ENCODE assay signal across 9 mouse cellular contexts in genomic region chrX:49377067-49377466, GRCm38 (mm10).
DNase-seq lines count a peak whose midpoint lies in the region; TF ChIP-seq lines count a peak whose summit lies in the region.
"Had no signal": no experiment of that assay in that cellular context is flagged by ENCODE, and none has a peak within 500 bp of the region (broad histone marks: within the 10 kb centered on the region; RNA-seq: fewer than 3 reads in every experiment).

No protein-coding gene starts in this region.

- intact Hi-C loops in left cerebral cortex, adult 2 months (cut with DNase I), result loop anchor here (1.0 kb wide), 1 partner anchor 1124 kb away; no protein-coding TSS in a partner anchor
- intact Hi-C loops in left cerebral cortex, postnatal 36 days (cut with DNase I), result loop anchor here (10.0 kb wide), 1 partner anchor 1128 kb away; no protein-coding TSS in a partner anchor

- DNase-seq in cerebellum, adult 8-10 months, result peak; percentile 8
- DNase-seq in cerebellum, adult 11-12 months, result no peak
- peak in 1 of 2 experiments; percentile 15 for DNase-seq in left cerebral cortex, adult 2 months (ENCODE audit: extremely low spot score in 1 of 2, low spot score in 2 of 2)
- DNase-seq in left cerebral cortex, postnatal 36 days (ENCODE audit: low spot score in 2 of 2), result no peak
- peak; percentile 1 for DNase-seq in CD4-positive helper T cell, adult 2 months (ENCODE audit: low read depth, low spot score)
- peak; percentile 44 for DNase-seq in embryo, embryonic 10 days (ENCODE audit: low spot score)
- DNase-seq in kidney, postnatal 4 days, result peak; percentile 22 to 41
- DNase-seq in urinary bladder, postnatal 10 days (ENCODE audit: low spot score), result no peak

- peak; percentile 61 for TF ChIP-seq CTCF in left cerebral cortex, adult 2 months (IDR thresholded peaks at IDR 0.05)

- H3K4me3 ChIP-seq in left cerebral cortex, adult 2 months, result no peak overlapping the region
- H3K4me3 ChIP-seq: erythroblast, embryonic 14.5 days had no signal

- H3K27ac ChIP-seq in left cerebral cortex, adult 2 months, result no peak overlapping the region

Comparison
In these comparisons a context has a peak if more than half of its experiments do, and no peak if none do; other contexts are left out.
1. DNase-seq: peak in cerebellum, adult 8-10 months (single experiment), CD4-positive helper T cell, adult 2 months (single experiment), embryo, embryonic 10 days (single experiment) and kidney, postnatal 4 days (2 of 2); none in cerebellum, adult 11-12 months (single experiment), left cerebral cortex, postnatal 36 days (0 of 2) and urinary bladder, postnatal 10 days (single experiment).